ENCODE assay signal across 20 mouse cellular contexts in genomic region chr7:31195591-31196307, GRCm38 (mm10). TPM values are rescaled to one million over a fixed set of nuclear protein-coding genes. Genes with fewer than 3 reads are reported as not detected.
DNase-seq lines count a peak whose midpoint lies in the region; ATAC-seq and TF ChIP-seq lines count a peak whose summit lies in the region.
"Had no signal": no experiment of that assay in that cellular context is flagged by ENCODE, and none has a peak within 500 bp of the region (broad histone marks: within the 10 kb centered on the region; RNA-seq: fewer than 3 reads in every experiment).

No protein-coding gene starts in this region.

- ATAC-seq in forebrain, embryonic 11.5 days (replicated peaks; ENCODE audit: low FRiP score) = no peak
- no peak for ATAC-seq in midbrain, embryonic 14.5 days (ENCODE audit: low FRiP score, low TSS enrichment)
- ATAC-seq: forebrain, embryonic 15.5 days; liver, postnatal 0 days had no signal

- peak; percentile 41 for DNase-seq in liver, adult 2 months (ENCODE audit: extremely low read depth, low read depth, low spot score)
- DNase-seq in liver = no peak
- DNase-seq in kidney, adult 18-20 months = peak; percentile 47
- DNase-seq in kidney, postnatal 10 days = peak; percentile 34
- DNase-seq in forebrain, embryonic 11.5 days (ENCODE audit: low spot score) = no peak
- DNase-seq in midbrain, embryonic 14.5 days = no peak
- DNase-seq in gastrocnemius, adult 8-10 months (ENCODE audit: low spot score in 2 of 2) = no peak
- DNase-seq: adrenal gland, postnatal 36 days; cerebellum, adult 9-10 months; heart, postnatal 14 days; liver, postnatal 0 days; right cerebral cortex, postnatal 25 days had no signal

- no peaks in the 10 kb centered on the region for H3K27me3 ChIP-seq in liver, adult 2 months (ENCODE audit: control insufficient read depth, insufficient read depth, low read length)
- H3K27me3 ChIP-seq in forebrain, embryonic 11.5 days (ENCODE audit: control insufficient read depth, insufficient read depth, low read length) = no peaks in the 10 kb centered on the region
- no peaks in the 10 kb centered on the region for H3K27me3 ChIP-seq in midbrain, embryonic 14.5 days (ENCODE audit: control insufficient read depth, insufficient read depth, low read length)
- H3K27me3 ChIP-seq: embryonic facial prominence, embryonic 12.5 days; forebrain, embryonic 15.5 days; limb, embryonic 15.5 days; stomach, embryonic 15.5 days had no signal

- H3K9me3 ChIP-seq in forebrain, embryonic 11.5 days (ENCODE audit: control insufficient read depth, low read length) = no peaks in the 10 kb centered on the region
- no peaks in the 10 kb centered on the region for H3K9me3 ChIP-seq in midbrain, embryonic 14.5 days (ENCODE audit: control insufficient read depth, low read length)
- H3K9me3 ChIP-seq: embryonic facial prominence, embryonic 12.5 days; forebrain, embryonic 15.5 days; limb, embryonic 15.5 days; stomach, embryonic 15.5 days had no signal

- H3K4me3 ChIP-seq in liver, adult 2 months (ENCODE audit: insufficient read depth, low read depth, low read length) = no peak overlapping the region
- H3K4me3 ChIP-seq in macrophage (ENCODE audit: inconsistent target) = no peak overlapping the region
- H3K4me3 ChIP-seq in forebrain, embryonic 11.5 days (ENCODE audit: low read depth, low read length) = no peak overlapping the region
- H3K4me3 ChIP-seq in midbrain, embryonic 14.5 days (replicated peaks; ENCODE audit: low read depth, low read length) = no peak overlapping the region
- H3K4me3 ChIP-seq: embryonic facial prominence, embryonic 12.5 days; erythroblast, embryonic 14.5 days; forebrain, embryonic 15.5 days; limb, embryonic 15.5 days; stomach, embryonic 15.5 days had no signal

- H3K79me2 ChIP-seq in liver, adult 2 months (ENCODE audit: control insufficient read depth, insufficient read depth, low read length) = no peaks in the 10 kb centered on the region
- no peaks in the 10 kb centered on the region for H3K79me2 ChIP-seq in macrophage (ENCODE audit: inconsistent target)

- no peak overlapping the region for H3K9ac ChIP-seq in liver, adult 2 months (ENCODE audit: low read depth, low read length)
- H3K9ac ChIP-seq in forebrain, embryonic 11.5 days (ENCODE audit: low read length) = no peak overlapping the region
- H3K9ac ChIP-seq in midbrain, embryonic 14.5 days (replicated peaks; ENCODE audit: low read length) = no peak overlapping the region
- H3K9ac ChIP-seq: embryonic facial prominence, embryonic 12.5 days; forebrain, embryonic 15.5 days; hindbrain, embryonic 14.5 days; limb, embryonic 15.5 days; liver, postnatal 0 days; stomach, embryonic 15.5 days had no signal

- H3K4me2 ChIP-seq in forebrain, embryonic 11.5 days (ENCODE audit: low read depth, low read length, severe bottlenecking) = no peak overlapping the region
- H3K4me2 ChIP-seq in midbrain, embryonic 14.5 days (ENCODE audit: low read length) = no peak overlapping the region
- H3K4me2 ChIP-seq: embryonic facial prominence, embryonic 12.5 days; forebrain, embryonic 15.5 days; heart, embryonic 11.5 days; hindbrain, embryonic 14.5 days; limb, embryonic 15.5 days; stomach, embryonic 15.5 days had no signal

- no peak for TF ChIP-seq CTCF in liver, adult 2 months (IDR thresholded peaks at IDR 0.05; ENCODE audit: low read depth, low read length)

- H3K36me3 ChIP-seq in liver, adult 2 months (ENCODE audit: control insufficient read depth, insufficient read depth, low read length) = no peaks in the 10 kb centered on the region
- no peaks in the 10 kb centered on the region for H3K36me3 ChIP-seq in macrophage (ENCODE audit: inconsistent target)
- no peaks in the 10 kb centered on the region for H3K36me3 ChIP-seq in forebrain, embryonic 11.5 days (ENCODE audit: control insufficient read depth, insufficient read depth, low read length)
- H3K36me3 ChIP-seq in midbrain, embryonic 14.5 days (ENCODE audit: control insufficient read depth, insufficient read depth, low read length) = no peaks in the 10 kb centered on the region
- H3K36me3 ChIP-seq: embryonic facial prominence, embryonic 12.5 days; forebrain, embryonic 15.5 days; limb, embryonic 15.5 days; stomach, embryonic 15.5 days had no signal

- no peak for TF ChIP-seq POLR2A in liver, adult 2 months (IDR thresholded peaks at IDR 0.05; ENCODE audit: extremely low read depth, insufficient read depth, low read length)

- no peaks in the 10 kb centered on the region for H3K4me1 ChIP-seq in liver, adult 2 months (ENCODE audit: control insufficient read depth, insufficient read depth, low read length)
- no peaks in the 10 kb centered on the region for H3K4me1 ChIP-seq in forebrain, embryonic 11.5 days (replicated peaks; ENCODE audit: control insufficient read depth, insufficient read depth, low read length)
- no peaks in the 10 kb centered on the region for H3K4me1 ChIP-seq in midbrain, embryonic 14.5 days (ENCODE audit: control insufficient read depth, insufficient read depth, low read length)
- H3K4me1 ChIP-seq: embryonic facial prominence, embryonic 12.5 days; forebrain, embryonic 15.5 days; limb, embryonic 15.5 days; stomach, embryonic 15.5 days had no signal

- 30% methylated on average over 3 of the region's 3 CpGs for WGBS in liver, adult 2 months
- 79% methylated on average over 3 of the region's 3 CpGs for WGBS in macrophage (ENCODE audit: missing documents)
- 77% methylated on average over 3 of the region's 3 CpGs for WGBS in forebrain, embryonic 11.5 days
- WGBS in midbrain, embryonic 14.5 days = 78% methylated on average over 3 of the region's 3 CpGs

- no peak overlapping the region for H3K27ac ChIP-seq in liver, adult 2 months (replicated peaks; ENCODE audit: insufficient read depth, low read depth, low read length)
- peak overlapping the region; percentile 44 for H3K27ac ChIP-seq in macrophage
- no peak overlapping the region for H3K27ac ChIP-seq in forebrain, embryonic 11.5 days (ENCODE audit: low read depth, low read length)
- H3K27ac ChIP-seq in midbrain, embryonic 14.5 days (replicated peaks; ENCODE audit: low read depth, low read length) = no peak overlapping the region
- H3K27ac ChIP-seq: embryonic facial prominence, embryonic 12.5 days; forebrain, embryonic 15.5 days; hindbrain, embryonic 14.5 days; limb, embryonic 15.5 days; stomach, embryonic 15.5 days had no signal

RNA-seq across cellular contexts. Expression of gene Gramd1a, which starts 40.1 kb away (rescaled TPM):
- 5.1 and 6.6 TPM in 2 replicates for total RNA-seq in liver, adult 2 months (2014; rRNA removed)
- polyA plus RNA-seq in liver, adult 2 months (2012; rRNA removed) = 17.0 and 33.0 TPM in 2 replicates
- 1,000 to 10,000 TPM in 5 of 26 experiments, 100 to 1,000 TPM in 21; 184 to 1,471 (median 493) TPM for total RNA-seq in macrophage (2018; cell fraction: chromatin; rRNA removed)
- total RNA-seq in macrophage (2018; cell fraction: cytosol; rRNA removed) = 100 to 1,000 TPM in 2 of 26 experiments, 10 to 100 TPM in 24; 31.0 to 140 (median 69.6) TPM
- 1,000 to 10,000 TPM in 2 of 26 experiments, 100 to 1,000 TPM in 24; 160 to 1,941 (median 340) TPM for total RNA-seq in macrophage (2018; cell fraction: nucleus; rRNA removed)
- 30.4 to 56.1 TPM (median 32.6 TPM) in 3 replicates for polyA plus RNA-seq in macrophage (2018)
- polyA plus RNA-seq in forebrain, embryonic 11.5 days (2014; fragmentation: Nextera tagmentation; extraction: Ambion mirVana) = 133 and 135 TPM in 2 replicates
- polyA plus RNA-seq in midbrain, embryonic 14.5 days (2014; fragmentation: Nextera tagmentation; extraction: Ambion mirVana) = 205 and 232 TPM in 2 replicates
- 10 to 100 TPM; 30.7 to 40.2 (median 33.3) TPM for total RNA-seq in gastrocnemius, adult 8-10 months (2022)

Comparison
In these comparisons a context has a peak if more than half of its experiments do, and no peak if none do; other contexts are left out.
1. DNase-seq: peak in liver, adult 2 months (single experiment), kidney, adult 18-20 months (single experiment) and kidney, postnatal 10 days (single experiment); none in liver (single experiment), forebrain, embryonic 11.5 days (single experiment), midbrain, embryonic 14.5 days (single experiment) and gastrocnemius, adult 8-10 months (0 of 2).